Mouse (Mus musculus) ovary, postnatal 10 days (tissue): ENCODE measurements at regions not wholly inside any gene's neighbourhood (a gene's known extent, or its start where the extent isn't known, plus 50 kb on each side); places are given as distances from the start of the nearest gene placed in this dataset.

ENCODE experiments used
- DNase-seq: peaks from one replicate; pipeline ENCODE4 v3.0.0; 2022; ENCODE audit warnings: low spot score

DNA sequence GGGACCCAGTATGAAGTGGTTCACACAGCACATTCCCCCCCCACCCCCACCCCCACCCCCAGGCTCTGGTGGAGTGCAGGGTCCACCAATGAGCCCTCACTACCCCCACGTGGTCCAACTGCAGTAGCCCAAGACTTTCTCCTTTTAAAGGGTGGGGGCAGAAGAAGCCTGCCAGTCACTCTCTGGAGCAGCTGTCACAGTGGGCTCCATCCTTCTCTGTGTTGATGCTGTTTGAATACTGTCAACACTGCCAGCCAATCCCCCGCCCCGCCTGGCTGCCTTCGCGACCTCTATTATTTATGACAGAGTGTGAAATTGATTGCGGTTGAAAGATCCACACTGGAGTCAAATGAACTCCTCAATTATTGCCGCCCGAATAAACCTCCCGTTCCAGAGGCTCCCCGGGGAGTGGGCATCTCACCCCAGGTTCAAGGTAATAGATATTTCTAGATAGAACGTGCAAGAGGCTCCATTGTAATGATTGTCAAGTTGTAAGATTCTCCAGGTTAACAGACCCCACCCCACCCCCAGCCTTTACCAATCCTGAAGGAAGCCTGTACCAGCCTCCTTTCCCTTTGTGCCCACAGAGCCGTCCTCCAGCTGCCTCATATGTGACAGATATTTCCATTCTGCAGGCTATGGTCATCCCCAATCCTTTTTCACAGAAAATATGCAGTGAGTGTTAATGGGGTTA is 181.7 kb upstream of the Kdm8 start:
- no peak for DNase-seq

DNA sequence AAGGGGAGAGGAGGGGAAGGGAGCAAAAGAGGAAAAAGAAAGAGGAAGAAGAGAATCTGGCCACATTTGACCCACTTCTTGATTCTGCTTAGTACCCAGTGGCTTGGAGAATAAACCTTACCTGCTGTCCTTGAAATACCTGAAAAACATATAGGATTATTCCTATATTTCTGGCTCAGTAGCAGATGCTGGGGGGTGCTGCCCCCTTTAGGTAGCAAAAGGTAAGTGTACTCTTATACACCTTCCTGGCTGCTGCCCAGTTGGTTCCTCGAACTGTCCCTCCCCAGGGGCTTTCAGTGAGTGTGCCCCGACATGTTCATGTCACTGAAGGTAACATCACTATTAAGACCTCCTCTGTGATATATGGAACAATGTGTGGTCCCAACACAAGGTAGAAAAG is 180.7 kb upstream of the Kdm8 start:
- DNase-seq, result no peak

DNA sequence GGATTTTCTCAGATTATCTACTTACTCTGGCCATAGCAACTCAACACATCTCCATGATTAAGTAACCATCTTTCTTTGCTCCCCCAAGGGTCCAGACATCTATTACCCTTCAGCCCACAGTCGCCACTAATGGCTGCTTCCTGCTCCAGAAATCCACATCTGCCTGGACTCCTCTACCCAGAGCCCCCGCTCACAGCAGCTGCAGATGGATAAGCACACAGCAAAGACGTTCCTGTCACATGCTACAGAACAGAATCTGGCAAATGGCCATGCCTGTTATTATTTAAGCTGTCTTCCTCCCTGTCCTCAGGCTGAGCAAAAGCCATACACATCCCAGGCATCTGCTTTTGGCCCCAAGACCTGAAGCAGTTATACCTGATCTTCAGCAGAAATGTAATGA is 173.8 kb upstream of the Kdm8 start:
- DNase-seq, result no peak

DNA sequence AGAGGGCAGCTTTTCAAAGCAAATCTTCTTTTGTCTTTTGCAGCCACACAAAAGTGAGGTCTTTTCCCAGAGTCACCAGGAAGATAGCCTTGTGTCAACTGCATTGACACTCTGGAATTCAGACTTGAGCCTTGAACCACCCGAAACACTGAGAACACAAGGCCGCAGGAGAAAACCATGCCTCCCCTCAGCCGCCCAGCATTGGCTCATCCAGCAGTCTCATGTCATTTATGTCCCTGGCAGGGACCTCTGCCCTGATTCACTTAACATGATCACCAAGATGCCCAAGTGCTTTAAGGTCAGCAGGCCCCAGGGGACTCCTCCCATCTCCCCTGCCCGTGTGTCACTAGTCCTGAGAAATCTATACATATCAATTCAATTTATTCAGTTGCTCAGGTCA is 173.1 kb upstream of the Kdm8 start:
- no peak for DNase-seq

DNA sequence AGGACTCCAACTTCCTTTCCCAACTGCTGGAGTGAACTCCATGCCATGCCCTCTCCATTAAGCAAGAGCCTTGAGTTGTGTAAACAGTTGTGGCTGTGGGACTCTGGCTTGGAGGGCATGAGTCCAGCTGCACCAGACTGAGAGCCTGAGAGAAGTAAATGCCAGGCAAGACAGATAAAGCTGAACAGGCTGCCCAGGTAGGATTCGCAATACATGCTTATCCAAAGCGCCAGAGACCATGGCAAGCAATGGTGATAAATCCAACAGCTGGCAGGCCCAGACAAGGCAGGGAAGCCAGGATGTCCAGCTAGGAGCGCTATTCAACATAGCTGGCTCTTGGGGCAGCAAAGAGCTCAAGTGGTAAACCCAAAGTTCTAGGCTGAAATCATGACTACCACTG is 163.1 kb upstream of the Kdm8 start:
- DNase-seq, result no peak

DNA sequence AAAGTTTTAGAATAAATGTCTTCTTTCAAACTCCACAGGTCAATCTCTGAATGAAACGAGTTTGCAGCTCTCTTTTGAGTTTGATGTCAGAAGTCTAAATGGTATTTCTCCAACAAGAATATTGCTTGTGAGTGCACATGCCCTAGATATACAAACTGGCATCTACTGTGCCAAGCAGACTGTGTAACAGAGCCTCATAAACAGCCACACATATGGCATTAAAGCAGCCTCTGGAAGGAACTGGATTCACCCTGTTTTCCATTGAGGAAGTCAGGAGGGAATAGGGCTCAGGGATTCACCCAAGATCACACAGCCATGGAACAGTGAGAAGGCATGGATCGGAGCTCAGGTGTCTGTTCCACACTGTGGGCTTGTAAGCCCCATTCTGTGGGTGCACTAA is 149.2 kb upstream of the Kdm8 start:
- DNase-seq, result no peak

DNA sequence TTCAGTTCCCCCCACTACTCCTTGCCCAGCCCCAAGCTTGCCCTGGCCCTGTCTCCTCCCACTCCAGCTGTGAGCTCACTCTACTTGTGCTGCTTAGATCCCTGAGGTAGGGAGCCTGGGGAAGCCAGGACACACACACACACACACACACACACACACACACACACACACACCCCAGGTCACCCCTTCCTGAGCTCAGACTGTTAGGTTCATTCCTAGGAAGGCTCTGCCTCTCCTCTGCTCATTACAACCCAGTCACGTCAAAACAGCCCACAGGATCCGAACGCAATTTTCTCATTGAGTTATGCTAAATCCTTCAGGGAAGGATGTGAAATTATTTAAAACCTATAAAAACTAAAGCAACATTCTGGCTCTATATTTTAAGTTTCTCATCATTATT is 136.0 kb upstream of the Kdm8 start:
- no peak for DNase-seq

DNA sequence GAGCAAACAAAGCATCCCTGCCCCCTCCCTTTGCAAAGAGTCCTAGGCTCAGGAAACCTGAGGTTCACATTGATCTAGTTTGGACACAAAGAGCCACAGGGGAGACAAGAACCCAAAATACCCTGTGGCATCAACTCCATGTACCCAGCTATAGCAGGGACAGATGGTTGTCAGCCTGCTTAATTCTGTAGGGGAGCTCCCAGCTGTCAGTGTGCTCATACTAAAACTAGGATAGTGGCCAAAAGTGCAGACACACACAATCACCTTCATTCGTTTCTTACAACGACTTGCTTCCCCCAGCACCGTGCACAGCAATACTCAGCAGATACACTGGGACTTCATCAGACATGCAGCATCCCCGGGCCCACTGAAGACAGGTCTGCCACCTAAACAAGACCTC is 133.5 kb upstream of the Kdm8 start:
- no peak for DNase-seq

DNA sequence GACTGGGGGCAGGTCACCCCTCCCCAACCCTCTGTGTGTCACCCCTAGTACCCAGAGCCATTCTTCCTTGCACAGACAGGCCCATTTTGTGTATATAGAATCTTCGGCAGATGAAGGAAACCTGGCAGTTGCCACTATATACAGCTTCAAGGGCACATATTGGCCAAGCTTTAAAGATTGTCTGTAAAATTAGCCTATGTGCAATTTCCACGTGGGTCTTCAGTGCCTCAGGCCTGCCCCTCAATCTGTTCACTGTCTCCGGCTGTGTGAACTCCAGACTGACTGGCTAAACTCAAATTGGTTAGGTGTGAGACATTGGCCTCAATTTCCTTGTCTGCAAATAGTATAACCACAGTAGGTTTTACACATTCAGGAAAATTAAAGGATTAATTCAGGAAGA is 130.9 kb upstream of the Kdm8 start:
- DNase-seq, result no peak

DNA sequence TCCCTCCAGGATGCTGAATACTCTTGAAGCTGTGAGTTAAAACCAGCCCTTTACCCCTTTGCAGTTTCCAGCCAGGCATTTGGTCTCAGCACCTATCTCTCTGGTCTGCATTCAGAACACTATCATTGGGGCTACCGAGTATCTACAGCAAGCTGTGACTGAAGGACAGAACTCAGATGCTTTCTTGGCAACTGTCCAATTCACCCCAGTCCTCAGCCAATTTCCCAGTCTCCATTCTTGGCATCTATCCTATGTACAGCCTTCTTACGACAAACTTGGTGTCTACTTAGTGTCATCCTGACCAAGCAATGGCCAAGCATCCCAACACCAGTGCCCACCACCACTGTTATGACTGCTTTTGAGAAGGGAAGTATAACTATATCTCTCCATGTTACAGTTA is 109.7 kb upstream of the Kdm8 start:
- no peak for DNase-seq

DNA sequence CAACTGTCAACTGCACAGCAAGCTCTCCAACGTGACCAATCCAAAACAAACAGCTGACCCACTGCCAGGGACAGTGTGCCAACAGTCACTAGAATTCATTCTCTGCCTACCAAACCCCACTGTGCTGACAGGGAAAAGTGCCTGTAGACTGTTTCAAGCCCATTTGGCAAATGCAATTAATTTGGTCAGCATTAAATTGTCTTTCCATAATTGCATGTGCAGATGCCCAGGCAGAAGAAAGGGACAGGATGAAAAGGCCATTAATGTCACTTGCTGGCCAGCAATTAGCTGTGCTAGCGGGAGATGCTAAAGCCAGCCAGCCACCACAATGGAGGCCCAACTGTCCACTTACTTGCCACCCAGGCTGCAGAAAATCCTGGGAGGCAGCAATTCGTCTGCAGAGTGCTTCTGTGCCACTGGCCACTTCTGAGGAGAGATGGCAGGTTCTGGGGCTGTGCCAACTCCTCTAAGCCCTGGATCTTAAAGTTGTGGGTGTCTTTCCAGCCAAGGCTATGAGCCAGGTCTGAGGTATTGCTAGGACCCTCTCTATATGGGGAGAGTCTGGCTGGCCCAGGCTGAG is 108.8 kb upstream of the Kdm8 start:
- no peak for DNase-seq

DNA sequence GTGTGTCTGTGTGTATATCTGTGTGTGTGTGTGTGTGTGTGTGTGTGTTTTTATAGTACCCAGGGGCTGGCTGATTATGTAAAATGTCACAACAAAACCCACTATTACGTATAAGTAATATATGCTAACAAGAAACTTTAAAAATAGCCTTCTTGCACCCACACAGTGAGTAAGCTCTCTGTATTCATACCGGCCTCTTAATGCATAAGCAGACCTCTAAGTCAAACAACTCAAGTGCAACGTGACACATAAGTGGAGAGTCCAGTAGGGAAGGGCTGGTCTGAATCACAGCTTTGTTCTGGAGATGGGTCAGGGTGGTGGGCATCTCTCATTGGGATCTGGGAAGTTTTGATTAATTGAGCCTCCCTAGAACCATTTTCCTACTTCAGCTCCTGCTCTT is 107.7 kb upstream of the Kdm8 start:
- DNase-seq, result no peak

DNA sequence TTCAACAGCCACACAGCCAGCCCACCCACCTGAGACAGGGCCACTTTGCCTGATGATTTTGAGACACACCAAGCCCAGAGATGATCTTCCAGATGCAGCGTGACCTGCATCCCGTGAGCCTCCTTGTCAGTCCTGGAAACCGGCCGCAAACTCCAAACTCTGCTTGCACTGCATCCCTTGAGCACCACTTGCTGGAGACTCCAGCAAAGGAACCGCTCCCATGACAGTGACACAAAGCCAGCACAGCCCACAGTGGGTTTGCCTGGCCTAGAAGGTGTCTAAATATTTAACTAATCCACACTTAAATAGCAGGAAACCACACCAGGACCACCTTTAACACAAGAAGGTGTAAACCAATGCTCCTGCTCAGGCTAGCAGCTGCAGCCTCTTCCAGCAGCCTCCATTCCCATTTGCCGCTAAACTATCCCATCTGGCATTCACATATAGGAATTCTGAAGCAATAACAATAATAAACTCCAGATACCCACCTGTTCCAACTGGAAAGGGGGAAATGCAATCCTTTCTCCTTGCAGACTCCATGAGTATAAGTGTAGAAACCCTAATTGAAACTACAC is 106.2 kb upstream of the Kdm8 start:
- DNase-seq, result no peak

DNA sequence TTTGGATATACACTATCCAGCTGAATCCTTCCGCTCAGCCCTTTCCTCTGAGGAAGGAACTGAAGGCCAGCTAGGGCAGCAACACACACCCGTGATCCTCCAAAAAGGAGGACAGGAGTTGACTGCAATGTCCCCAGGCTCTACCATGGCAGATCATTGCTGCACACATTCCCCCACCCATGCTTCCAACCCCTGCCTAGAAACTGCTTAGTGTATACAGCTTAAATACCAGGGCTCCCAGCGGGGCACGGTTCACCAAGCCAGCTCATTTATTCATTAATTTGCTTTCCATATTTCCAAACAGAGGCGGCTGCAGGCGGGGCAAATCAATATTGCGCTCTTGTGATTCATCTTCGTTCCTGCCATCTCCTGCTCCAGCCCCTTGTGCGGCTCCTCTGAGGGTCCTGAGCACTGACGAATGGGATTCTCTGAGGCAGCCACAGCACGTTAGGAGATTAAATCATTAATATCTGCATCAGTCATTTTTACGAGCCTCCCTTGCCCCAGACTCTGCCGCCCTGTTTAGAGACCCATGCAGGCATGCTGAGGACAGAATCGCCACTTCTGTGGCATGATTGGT is 104.1 kb upstream of the Kdm8 start:
- no peak for DNase-seq

DNA sequence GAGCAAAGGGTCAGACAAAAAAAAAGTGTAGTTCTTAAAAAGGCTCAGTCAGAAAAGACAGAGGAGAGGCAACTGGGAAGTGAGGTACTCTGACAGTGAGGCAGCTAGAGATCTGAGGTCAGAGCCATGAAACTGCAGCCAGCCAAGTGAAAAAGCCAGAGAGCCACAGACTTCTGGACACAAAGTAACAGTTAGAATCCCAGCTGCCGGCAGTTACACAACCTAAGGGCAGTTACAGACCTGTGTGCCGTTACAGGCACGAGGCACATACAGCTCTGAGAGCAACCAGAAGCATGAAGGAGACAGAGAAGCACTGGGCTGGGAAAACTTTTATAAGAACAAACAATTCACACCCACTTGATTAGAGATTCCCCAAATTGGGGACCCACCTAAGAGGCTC is 94.9 kb upstream of the Kdm8 start:
- DNase-seq, result no peak

DNA sequence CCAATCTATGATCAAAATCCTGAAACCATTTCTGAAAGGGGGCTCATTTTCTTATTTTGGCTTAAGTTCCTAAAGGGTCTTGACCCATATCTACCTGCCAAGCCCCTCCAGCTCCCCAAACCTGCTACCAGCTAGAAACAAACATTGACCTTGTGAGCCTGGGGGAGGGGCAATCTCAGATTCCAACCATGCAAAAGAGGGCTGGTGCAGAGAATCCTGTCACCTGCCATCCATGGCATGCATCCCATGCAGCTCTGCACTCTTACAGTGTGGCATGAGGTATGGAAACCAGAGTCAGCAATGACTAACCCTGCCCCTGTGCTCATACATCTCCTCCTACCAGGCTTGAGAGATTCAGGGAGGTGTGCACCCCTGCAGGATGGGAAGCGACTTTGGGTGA is 90.3 kb upstream of the Kdm8 start:
- DNase-seq, result no peak

DNA sequence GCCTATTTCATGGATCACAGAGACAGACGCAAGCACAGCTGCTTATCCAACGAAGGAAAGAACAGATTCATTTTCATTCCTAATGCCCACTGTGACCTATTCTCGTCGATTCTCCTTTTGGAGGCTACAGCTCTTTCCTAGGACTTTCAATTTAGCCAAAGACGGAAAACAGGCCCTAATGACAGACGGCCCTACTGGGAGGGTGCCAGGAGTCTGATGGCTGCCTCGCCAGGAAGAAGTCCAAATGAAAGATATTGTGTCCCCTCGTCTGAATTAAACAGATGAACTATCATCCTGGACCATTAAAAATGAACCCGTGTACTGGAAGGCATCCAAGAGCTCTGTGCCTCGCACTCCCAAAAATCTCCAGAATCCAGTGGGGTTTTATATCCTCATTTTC is 89.5 kb upstream of the Kdm8 start:
- no peak for DNase-seq

DNA sequence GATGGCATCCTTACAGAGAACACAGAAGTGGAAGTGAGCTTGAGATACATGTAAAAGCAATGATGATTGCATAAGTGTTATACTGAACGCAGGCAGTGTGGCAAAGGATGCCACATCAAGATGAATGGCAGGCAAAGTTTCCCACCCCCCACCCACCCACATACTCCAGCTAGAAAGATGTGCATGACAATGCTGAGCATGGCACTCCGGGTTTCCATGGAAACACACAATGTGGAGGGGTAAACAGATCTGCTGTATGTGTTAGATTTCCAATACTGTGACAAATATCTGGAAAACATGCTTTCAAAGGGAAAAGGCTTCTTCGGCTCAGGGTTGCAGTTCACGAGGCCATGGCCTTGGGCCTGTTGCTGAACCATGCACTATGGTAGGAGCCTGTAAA is 86.5 kb upstream of the Kdm8 start:
- DNase-seq, result no peak

DNA sequence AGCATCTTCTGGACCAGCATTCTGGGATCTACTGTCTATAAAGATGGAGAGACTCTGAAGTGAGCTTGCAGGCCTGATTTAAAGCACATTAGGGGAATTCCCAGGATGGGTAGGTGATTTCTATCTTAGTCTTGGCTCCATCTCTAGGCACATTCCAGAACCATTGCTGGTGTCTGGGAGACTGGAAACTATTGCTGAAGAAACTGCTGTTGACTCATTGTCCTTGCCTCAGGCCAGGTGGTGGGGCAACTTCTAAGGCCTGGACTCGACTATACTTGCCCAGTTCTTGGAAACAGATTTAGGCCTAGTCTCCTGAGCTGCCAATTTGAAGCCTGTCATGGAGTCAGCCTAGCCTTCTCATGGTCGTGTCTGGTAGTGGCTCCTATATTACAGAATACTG is 61.5 kb upstream of the Kdm8 start:
- no peak for DNase-seq

DNA sequence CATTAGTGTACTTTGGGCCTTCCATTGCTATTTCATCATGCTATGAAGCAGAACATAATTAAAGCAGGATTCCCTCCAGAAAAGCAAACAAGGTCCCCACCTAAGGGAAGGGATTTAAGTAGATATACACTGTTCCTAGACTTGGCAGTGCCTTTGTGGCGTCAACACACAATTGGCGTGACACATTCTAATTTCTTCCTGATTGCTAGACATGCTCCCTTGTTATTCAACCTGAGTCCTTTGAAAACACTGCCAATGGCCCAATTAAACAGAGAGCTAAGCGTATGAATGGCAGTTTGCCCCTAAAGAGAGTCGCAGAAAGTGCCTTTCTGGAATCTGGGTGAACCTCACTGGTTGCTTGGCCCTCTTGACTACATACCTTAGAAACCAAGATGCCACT is 60.3 kb upstream of the Kdm8 start:
- no peak for DNase-seq

DNA sequence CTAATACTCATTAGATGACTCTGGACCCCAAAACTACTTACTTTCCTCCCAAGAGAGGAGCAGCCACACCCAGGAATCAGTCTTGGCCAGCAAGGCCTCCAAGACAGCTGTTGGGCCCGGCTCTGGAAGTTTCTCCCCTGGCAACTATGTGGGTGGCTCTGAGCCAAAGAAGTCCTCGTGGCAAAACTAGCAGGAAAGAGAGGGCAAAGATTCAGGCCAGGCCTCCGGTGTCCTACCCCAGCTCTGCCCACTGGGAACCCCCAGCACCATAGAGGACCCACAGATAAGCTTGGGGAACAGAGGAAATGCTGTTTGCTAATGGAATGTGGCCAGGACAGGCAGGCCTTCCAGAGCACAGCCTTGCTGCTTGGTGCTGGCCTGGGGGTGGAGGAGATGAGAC is 51.9 kb upstream of the Kdm8 start:
- DNase-seq, result no peak

DNA sequence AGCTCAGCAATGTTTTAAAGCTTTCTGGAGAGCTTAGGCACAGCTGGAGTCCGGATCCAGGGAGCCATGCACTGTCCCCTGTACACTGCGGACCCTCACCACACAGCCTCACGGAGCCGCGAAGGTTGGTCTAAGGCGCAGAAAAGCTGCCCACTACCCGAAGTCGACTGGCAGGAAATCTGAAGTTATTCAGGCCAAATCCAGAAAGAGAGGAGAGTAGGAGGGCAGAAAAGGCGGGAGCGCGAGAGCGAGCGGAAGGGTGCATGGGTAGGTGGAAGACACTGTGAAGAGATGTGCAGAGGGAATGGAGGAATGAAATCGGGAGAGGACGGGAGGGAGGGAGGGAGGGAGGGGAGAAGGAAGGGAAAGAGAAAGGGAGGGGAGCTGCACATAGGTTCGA is 51.2 kb upstream of the Kdm8 start:
- no peak for DNase-seq

DNA sequence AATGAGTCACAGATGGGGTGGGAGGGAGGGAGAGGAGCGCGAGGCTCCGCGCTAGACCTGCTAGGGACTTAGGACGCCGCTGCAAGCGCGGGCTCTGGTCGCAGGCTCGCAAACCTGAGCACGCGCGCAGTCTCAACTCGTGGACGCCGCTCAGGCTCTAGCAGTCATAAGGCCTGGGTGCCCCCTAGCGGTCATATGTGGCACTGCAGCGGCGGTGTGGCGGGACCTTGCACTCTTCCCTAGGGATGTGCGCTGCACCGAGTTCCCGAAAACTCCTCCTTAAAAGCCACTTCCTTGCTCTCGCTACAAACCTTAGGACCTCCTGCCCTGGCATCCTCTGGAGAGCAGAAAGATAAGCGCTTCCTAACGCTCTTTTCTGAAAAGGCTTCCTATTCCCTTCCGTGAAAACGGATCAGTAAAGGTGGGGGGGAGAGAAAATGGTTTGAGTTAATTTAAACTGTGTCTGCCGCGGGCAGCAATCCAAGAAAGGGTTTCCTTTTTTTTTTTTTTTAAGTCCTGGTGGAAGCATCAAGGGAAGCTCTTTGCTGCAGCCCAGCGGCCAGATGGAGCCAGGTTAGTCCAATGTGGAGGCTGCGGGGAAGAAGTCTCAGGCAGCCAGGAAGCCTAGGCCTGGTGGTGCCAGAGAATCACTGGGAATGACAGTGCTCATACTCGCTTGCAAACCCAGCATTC is 50.7 kb upstream of the Kdm8 start:
- DNase-seq, result peak; percentile 100
